Mouse (Mus musculus) stomach, embryonic 14.5 days (tissue): ENCODE data around the gene Degs1. TPM values are rescaled to one million over a fixed set of nuclear protein-coding genes. Genes with fewer than 3 reads are reported as not detected.

Experiments
- ATAC-seq: fragments of 200-750 bp; cut with Nextera tagmentation; 2 replicates; pipeline ENCODE4 v1.8.0; 2017; ENCODE audit warnings: low read depth, moderate TSS enrichment; ENCODE audit not compliant: insufficient number of reproducible peaks, insufficient read depth, low FRiP score
- H3K27ac ChIP-seq: fragments of 300-500 bp; sonication (generic); 2 replicates; pipeline ENCODE4 v1.5.1; 2014; ENCODE audit warnings: mild to moderate bottlenecking, low read length, moderate library complexity, mixed read lengths
- H3K27me3 ChIP-seq: fragments of 300-500 bp; sonication (generic); 2 replicates; pipeline ENCODE4 v1.6.1; 2014; ENCODE audit warnings: low read length, control low read depth, mixed read lengths; ENCODE audit not compliant: control insufficient read depth, insufficient read depth
- H3K36me3 ChIP-seq: fragments of 300-500 bp; sonication (generic); 2 replicates; pipeline ENCODE4 v1.6.1; 2014; ENCODE audit warnings: mild to moderate bottlenecking, control low read depth, low read length, moderate library complexity, mixed read lengths; ENCODE audit not compliant: control insufficient read depth, insufficient read depth
- H3K4me1 ChIP-seq: fragments of 300-500 bp; sonication (generic); 2 replicates; pipeline ENCODE4 v1.6.1; 2014; ENCODE audit warnings: low read length, control low read depth, mixed read lengths; ENCODE audit not compliant: control insufficient read depth, insufficient read depth
- H3K4me2 ChIP-seq: fragments of 300-500 bp; sonication (generic); replicated peaks from 2 replicates; pipeline ENCODE4 v1.6.1; 2014; ENCODE audit warnings: low read depth, low read length, control low read depth
- H3K4me3 ChIP-seq: fragments of 300-500 bp; sonication (generic); 2 replicates; pipeline ENCODE4 v1.5.1; 2014; ENCODE audit warnings: low read depth, low read length, control low read depth
- H3K9ac ChIP-seq: fragments of 300-500 bp; sonication (generic); replicated peaks from 2 replicates; pipeline ENCODE4 v1.6.1; 2014; ENCODE audit warnings: low read depth, mild to moderate bottlenecking, control low read depth, low read length, moderate library complexity, mixed read lengths
- H3K9me3 ChIP-seq: fragments of 300-500 bp; sonication (generic); 2 replicates; pipeline ENCODE4 v1.6.1; 2016; ENCODE audit warnings: low read depth, low read length, control low read depth; ENCODE audit not compliant: control insufficient read depth
- WGBS: fragments of 180-500 bp; shearing (Covaris S2); extraction: QIAGEN DNeasy Blood & Tissue Kit; methylation state at CpG from one replicate; pipeline ENCODE4 v1.1.7; 2014; 5-methylcytosine and 5-hydroxymethylcytosine counted together
- polyA plus RNA-seq: library from polyadenylated mRNA; unstranded; fragments of >200 nt; fragmentation: Nextera tagmentation; extraction: Ambion mirVana; gene quantifications from 2 replicates; pipeline ENCODE4 v1.2.1, GENCODE M21; 2014

The Degs1 gene
- polyA plus RNA-seq, 1 experiment from 2014 or later = 119 TPM

DNA sequence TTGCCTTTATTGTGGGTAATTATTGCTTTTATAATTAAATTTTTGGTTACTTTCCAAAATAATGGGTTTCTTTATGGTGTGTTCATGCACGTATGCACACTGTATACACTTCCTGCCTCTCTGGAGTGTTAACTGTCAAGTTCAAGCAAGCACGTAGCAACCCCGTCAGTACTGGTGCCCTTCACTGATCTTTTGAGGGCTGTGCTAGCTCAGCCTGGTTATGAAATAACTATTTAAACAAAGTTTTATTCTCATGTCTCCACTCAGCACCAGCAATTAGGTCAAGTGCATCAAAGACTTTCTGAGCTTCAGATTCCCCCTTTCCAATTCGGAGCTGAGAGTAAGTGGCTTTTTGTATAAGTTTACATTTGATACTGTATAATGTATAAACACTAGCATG lies 53.2 kb downstream of the Degs1 start:
- Histone ChIP-seq H3K27ac (no peak overlapping the region), H3K36me3 (no peaks in the 10 kb centered on the region), H3K4me2 (no peak overlapping the region), H3K27me3 (no peaks in the 10 kb centered on the region), H3K9me3 (no peaks in the 10 kb centered on the region), H3K4me3 (no peak overlapping the region), H3K9ac (no peak overlapping the region), H3K4me1 (no peaks in the 10 kb centered on the region)
- 54% methylated on average over 4 of the region's 4 CpGs for WGBS
- no peak for ATAC-seq

DNA sequence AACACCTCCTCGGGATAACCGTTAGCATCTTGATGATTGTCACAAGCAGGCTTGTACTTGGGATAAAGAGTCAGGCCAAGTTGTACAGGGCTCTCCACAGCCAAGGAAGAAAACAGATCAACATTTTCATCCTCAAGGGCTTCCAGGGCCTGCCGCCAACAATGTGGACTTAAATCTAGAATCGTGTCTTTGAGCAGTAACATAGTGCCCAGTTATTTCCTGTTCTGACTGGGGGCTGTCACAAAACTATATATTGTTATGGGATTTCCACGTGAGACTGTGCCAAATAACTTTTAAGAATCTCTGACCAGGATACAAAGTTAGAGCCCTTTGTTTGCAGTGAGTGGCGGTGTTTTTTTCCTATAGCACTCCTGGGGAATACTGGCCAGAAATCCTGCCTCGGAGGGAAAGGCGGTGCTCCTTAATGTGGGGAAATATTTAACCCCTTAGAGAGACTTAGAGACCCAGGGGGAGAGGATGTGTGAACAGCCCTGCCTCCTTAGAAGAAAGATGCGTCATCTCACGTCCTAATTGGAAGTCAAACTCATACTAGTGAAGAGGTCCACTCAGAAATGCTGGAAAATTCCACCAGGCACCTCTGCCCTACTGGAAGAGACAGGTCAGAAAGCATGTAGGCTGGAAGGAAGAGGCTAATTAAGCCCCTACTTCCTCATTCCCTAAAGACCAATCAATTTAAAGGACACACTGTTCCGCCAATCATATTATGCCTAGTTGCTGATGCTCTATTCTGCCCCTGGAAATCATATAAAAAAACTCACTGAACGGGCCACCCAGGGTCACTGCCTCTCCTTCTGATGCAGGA lies 55.3 kb downstream of the Degs1 start:
- Histone ChIP-seq H3K4me1 (no peaks in the 10 kb centered on the region), H3K27me3 (no peaks in the 10 kb centered on the region), H3K9me3 (no peaks in the 10 kb centered on the region), H3K9ac (no peak overlapping the region), H3K27ac (no peak overlapping the region), H3K4me3 (no peak overlapping the region), H3K4me2 (no peak overlapping the region), H3K36me3 (no peaks in the 10 kb centered on the region)
- ATAC-seq = no peak
- WGBS = 47% methylated on average over 12 of the region's 12 CpGs

GRCm38 (mm10) chr1:182226261-182226660 lies 56.3 kb downstream of the Degs1 start:
- H3K36me3 ChIP-seq = no peaks in the 10 kb centered on the region
- H3K9me3 ChIP-seq = no peaks in the 10 kb centered on the region
- WGBS = 87% methylated on average over 9 of the region's 9 CpGs
- ATAC-seq = no peak
- H3K4me2 ChIP-seq = no peak overlapping the region
- H3K27me3 ChIP-seq = no peaks in the 10 kb centered on the region
- no peak overlapping the region for H3K9ac ChIP-seq
- no peak overlapping the region for H3K4me3 ChIP-seq
- no peak overlapping the region for H3K27ac ChIP-seq
- H3K4me1 ChIP-seq = no peaks in the 10 kb centered on the region

Other genes starting within 250 kb of the Degs1 start
- gene Srp9, start 158.1 kb downstream of the Degs1 start, polyA plus RNA-seq = 145 and 153 TPM in 2 replicates
- not detected in 2 replicates for gene Vmn1r1, start 118.3 kb downstream of the Degs1 start, polyA plus RNA-seq
- 23.1 and 24.2 TPM in 2 replicates for gene Fbxo28, start 58.8 kb upstream of the Degs1 start, polyA plus RNA-seq
- 25.9 and 27.3 TPM in 2 replicates for gene Trp53bp2, start 126.4 kb upstream of the Degs1 start, polyA plus RNA-seq
- gene Capn2, start 234.8 kb upstream of the Degs1 start, polyA plus RNA-seq = 89.2 and 96.4 TPM in 2 replicates